ENCODE assay signal across 31 mouse cellular contexts in genomic region chr11:102758977-102759376, GRCm38 (mm10). TPM values are rescaled to one million over a fixed set of nuclear protein-coding genes. Genes with fewer than 3 reads are reported as not detected.
DNase-seq lines count a peak whose midpoint lies in the region; ATAC-seq lines count a peak whose summit lies in the region.
"Had no signal": no experiment of that assay in that cellular context is flagged by ENCODE, and none has a peak within 500 bp of the region (broad histone marks: within the 10 kb centered on the region; RNA-seq: fewer than 3 reads in every experiment).

No protein-coding gene starts in this region.

- WGBS in forebrain, embryonic 15.5 days = 85% methylated on average over 2 of the region's 2 CpGs

- no peaks in the 10 kb centered on the region for H3K36me3 ChIP-seq in forebrain, embryonic 15.5 days
- H3K36me3 ChIP-seq: embryonic facial prominence, embryonic 12.5 days; heart, embryonic 12.5 days; hindbrain, embryonic 10.5 days; hindbrain, embryonic 15.5 days; liver, embryonic 12.5 days; midbrain, embryonic 10.5 days; midbrain, embryonic 15.5 days had no signal

- peak; percentile 68 to 77 for ATAC-seq in hematopoietic stem cell, adult 5-6 weeks (replicated peaks in 1 of 2; ENCODE audit: insufficient read depth in 1 of 2, low FRiP score in 2 of 2, low TSS enrichment in 1 of 2, low read depth in 1 of 2, poor library complexity in 2 of 2, severe bottlenecking in 2 of 2)
- ATAC-seq in forebrain, embryonic 15.5 days (replicated peaks) = no peak
- ATAC-seq: forebrain, embryonic 14.5 days; inflammation-experienced regulatory T-cells, adult 6 months; liver, embryonic 12.5 days; liver, postnatal 0 days; midbrain, embryonic 15.5 days had no signal

- peaks cover 36% of the 10 kb centered on the region for H3K4me1 ChIP-seq in forebrain, embryonic 15.5 days

- no peaks in the 10 kb centered on the region for H3K27me3 ChIP-seq in forebrain, embryonic 15.5 days
- H3K27me3 ChIP-seq: hindbrain, embryonic 15.5 days; midbrain, embryonic 15.5 days had no signal

- H3K9ac ChIP-seq in forebrain, embryonic 15.5 days (replicated peaks) = no peak overlapping the region
- H3K9ac ChIP-seq: embryonic facial prominence, embryonic 12.5 days; heart, embryonic 12.5 days; hindbrain, embryonic 15.5 days; liver, embryonic 12.5 days; liver, postnatal 0 days; midbrain, embryonic 15.5 days had no signal

- H3K4me3 ChIP-seq in forebrain, embryonic 15.5 days = no peak overlapping the region
- H3K4me3 ChIP-seq: embryonic facial prominence, embryonic 12.5 days; heart, embryonic 12.5 days; hindbrain, embryonic 10.5 days; hindbrain, embryonic 15.5 days; layer of hippocampus, adult 2 months; liver, embryonic 12.5 days; midbrain, embryonic 10.5 days; midbrain, embryonic 15.5 days had no signal

- no peak overlapping the region for H3K27ac ChIP-seq in forebrain, embryonic 15.5 days (replicated peaks)
- H3K27ac ChIP-seq: embryonic facial prominence, embryonic 12.5 days; hindbrain, embryonic 10.5 days; hindbrain, embryonic 15.5 days; layer of hippocampus, adult 2 months; liver, embryonic 12.5 days; macrophage; midbrain, embryonic 10.5 days; midbrain, embryonic 15.5 days; stomach, postnatal 0 days had no signal

- peak; percentile 62 for DNase-seq in cerebellum, adult 9-10 months
- DNase-seq in cerebellum, adult 8-10 months = no peak
- DNase-seq in testis, postnatal 10 days (ENCODE audit: low spot score) = peak; percentile 49
- no peak for DNase-seq in testis, postnatal 14 days (ENCODE audit: low spot score)
- DNase-seq in ovary, adult 18-20 months (ENCODE audit: low spot score) = no peak
- DNase-seq: adrenal gland, adult 2 months; B cell, adult 2 months; embryo, embryonic 11 days; gastrocnemius, postnatal 25 days; heart, adult 18-20 months; kidney, adult 11 months; left cerebral cortex, postnatal 4 days; liver, postnatal 0 days; right cerebral cortex, adult 18-20 months; right cerebral cortex, postnatal 4 days; thymus, postnatal 4 days had no signal

- no peaks in the 10 kb centered on the region for H3K9me3 ChIP-seq in forebrain, embryonic 15.5 days
- H3K9me3 ChIP-seq: embryonic facial prominence, embryonic 12.5 days; heart, embryonic 12.5 days; hindbrain, embryonic 10.5 days; hindbrain, embryonic 15.5 days; liver, embryonic 12.5 days; midbrain, embryonic 10.5 days; midbrain, embryonic 15.5 days had no signal

- no peak overlapping the region for H3K4me2 ChIP-seq in forebrain, embryonic 15.5 days (replicated peaks)
- H3K4me2 ChIP-seq: embryonic facial prominence, embryonic 12.5 days; heart, embryonic 12.5 days; hindbrain, embryonic 15.5 days; liver, embryonic 12.5 days; midbrain, embryonic 15.5 days had no signal

RNA-seq across cellular contexts. Expression of gene Adam11, which starts 2.3 kb away (rescaled TPM):
- 3.5 and 4.1 TPM in 2 replicates for total RNA-seq in hematopoietic stem cell, adult 5-6 weeks (2017)
- 22.1 and 25.6 TPM in 2 replicates for polyA plus RNA-seq in forebrain, embryonic 15.5 days (2015; fragmentation: Nextera tagmentation; extraction: Ambion mirVana)
- total RNA-seq: neutrophil, adult 5-6 weeks had no signal

Comparison
In these comparisons a context has a peak if more than half of its experiments do, and no peak if none do; other contexts are left out.
1. DNase-seq: peak in cerebellum, adult 9-10 months (single experiment) and testis, postnatal 10 days (single experiment); none in cerebellum, adult 8-10 months (single experiment), testis, postnatal 14 days (single experiment) and ovary, adult 18-20 months (single experiment).